Comparison of ENCODE assay signal across 21 mouse cellular contexts in genomic region chr3:107515989-107516388, GRCm38 (mm10). TPM values are rescaled to one million over a fixed set of nuclear protein-coding genes. Genes with fewer than 3 reads are reported as not detected.
DNase-seq lines count a peak whose midpoint lies in the region; ATAC-seq and TF ChIP-seq lines count a peak whose summit lies in the region.
"Had no signal": no experiment of that assay in that cellular context is flagged by ENCODE, and none has a peak within 500 bp of the region (broad histone marks: within the 10 kb centered on the region; RNA-seq: fewer than 3 reads in every experiment).

No protein-coding gene starts in this region.

- no peak overlapping the region for H3K27ac ChIP-seq in forebrain, embryonic 15.5 days (replicated peaks)
- no peak overlapping the region for H3K27ac ChIP-seq in forebrain, embryonic 10.5 days
- H3K27ac ChIP-seq in midbrain, embryonic 13.5 days: no peak overlapping the region
- H3K27ac ChIP-seq in midbrain, embryonic 10.5 days (replicated peaks): no peak overlapping the region
- H3K27ac ChIP-seq in cortical plate, adult 2 months (ENCODE audit: insufficient read depth, low read length): no peak overlapping the region
- no peak overlapping the region for H3K27ac ChIP-seq in olfactory bulb, adult 2 months (ENCODE audit: insufficient read depth, low read depth, low read length)
- H3K27ac ChIP-seq: heart, embryonic 15.5 days; limb, embryonic 12.5 days; liver, embryonic 15.5 days; neural tube, embryonic 12.5 days; stomach, embryonic 15.5 days had no signal

- no peak; the same call in 1 of the 2 replicates for TF ChIP-seq POLR2A in cortical plate, adult 2 months (IDR thresholded peaks at IDR 0.05; ENCODE audit: extremely low read depth, insufficient read depth, low read length)
- TF ChIP-seq POLR2A in olfactory bulb, adult 2 months (IDR thresholded peaks at IDR 0.05; ENCODE audit: insufficient read depth, low read depth, low read length): no peak

- no peak for DNase-seq in forebrain, embryonic 10.5 days (ENCODE audit: extremely low spot score, low spot score)
- no peak for DNase-seq in midbrain, embryonic 10.5 days (ENCODE audit: low spot score)
- DNase-seq in thymus, postnatal 10 days (ENCODE audit: low spot score in 2 of 2): no peak
- DNase-seq: adrenal gland, postnatal 14 days; cerebellum, adult 9-11 months; kidney, adult 8-10 months; kidney, postnatal 4 days; layer of hippocampus, postnatal 36 days; lung, postnatal 14 days; retina, postnatal 1 day; spleen, adult 18-20 months; thymus, postnatal 14 days had no signal

- no peaks in the 10 kb centered on the region for H3K36me3 ChIP-seq in forebrain, embryonic 15.5 days
- no peaks in the 10 kb centered on the region for H3K36me3 ChIP-seq in forebrain, embryonic 10.5 days (replicated peaks)
- H3K36me3 ChIP-seq in midbrain, embryonic 13.5 days: no peaks in the 10 kb centered on the region
- H3K36me3 ChIP-seq in midbrain, embryonic 10.5 days: no peaks in the 10 kb centered on the region
- H3K36me3 ChIP-seq: heart, embryonic 15.5 days; limb, embryonic 12.5 days; liver, embryonic 15.5 days; neural tube, embryonic 12.5 days; stomach, embryonic 15.5 days had no signal

- peaks cover 3% of the 10 kb centered on the region for H3K27me3 ChIP-seq in forebrain, embryonic 15.5 days
- peaks cover 70% of the 10 kb centered on the region for H3K27me3 ChIP-seq in forebrain, embryonic 10.5 days (ENCODE audit: poor library complexity, severe bottlenecking)
- H3K27me3 ChIP-seq in midbrain, embryonic 13.5 days: peaks cover 52% of the 10 kb centered on the region
- H3K27me3 ChIP-seq in midbrain, embryonic 10.5 days (ENCODE audit: low read depth, poor library complexity, severe bottlenecking): peaks cover 85% of the 10 kb centered on the region

- H3K4me1 ChIP-seq in forebrain, embryonic 15.5 days: peaks cover 24% of the 10 kb centered on the region
- peaks cover 28% of the 10 kb centered on the region for H3K4me1 ChIP-seq in forebrain, embryonic 10.5 days
- peaks cover 26% of the 10 kb centered on the region for H3K4me1 ChIP-seq in midbrain, embryonic 13.5 days (replicated peaks)
- H3K4me1 ChIP-seq in midbrain, embryonic 10.5 days: peaks cover 37% of the 10 kb centered on the region
- peaks cover 6% of the 10 kb centered on the region for H3K4me1 ChIP-seq in cortical plate, adult 2 months (ENCODE audit: control insufficient read depth, insufficient read depth, low read length)
- peaks cover 15% of the 10 kb centered on the region for H3K4me1 ChIP-seq in olfactory bulb, adult 2 months (ENCODE audit: control insufficient read depth, insufficient read depth, low read length)

- no peak overlapping the region for H3K4me3 ChIP-seq in forebrain, embryonic 15.5 days
- no peak overlapping the region for H3K4me3 ChIP-seq in forebrain, embryonic 10.5 days
- H3K4me3 ChIP-seq in midbrain, embryonic 13.5 days (replicated peaks): 0 out of 2 replicates have a peak overlapping the region, but pooled peaks have one; percentile 57
- H3K4me3 ChIP-seq in midbrain, embryonic 10.5 days: no peak overlapping the region
- peak overlapping the region; percentile 65 for H3K4me3 ChIP-seq in cortical plate, adult 2 months (ENCODE audit: insufficient read depth, low read length)
- H3K4me3 ChIP-seq in olfactory bulb, adult 2 months (ENCODE audit: insufficient read depth, low read depth, low read length): peak overlapping the region; percentile 14
- H3K4me3 ChIP-seq: liver, embryonic 15.5 days had no signal

- no peak overlapping the region for H3K9ac ChIP-seq in forebrain, embryonic 15.5 days (replicated peaks)
- H3K9ac ChIP-seq in midbrain, embryonic 13.5 days (replicated peaks): no peak overlapping the region
- H3K9ac ChIP-seq: liver, embryonic 15.5 days; stomach, embryonic 15.5 days had no signal

- H3K4me2 ChIP-seq in forebrain, embryonic 15.5 days (replicated peaks): peak overlapping the region; percentile 96; the same call in 1 of the 2 replicates
- no peak overlapping the region for H3K4me2 ChIP-seq in midbrain, embryonic 13.5 days (replicated peaks)
- H3K4me2 ChIP-seq: liver, embryonic 15.5 days had no signal

- 76% methylated on average over 4 of the region's 4 CpGs for whole genome bisulfite sequencing in forebrain, embryonic 15.5 days
- WGBS in forebrain, embryonic 10.5 days: 60% methylated on average over 4 of the region's 4 CpGs
- WGBS in midbrain, embryonic 13.5 days: 76% methylated on average over 4 of the region's 4 CpGs
- WGBS in midbrain, embryonic 10.5 days: 74% methylated on average over 4 of the region's 4 CpGs
- 16% methylated on average over 4 of the region's 4 CpGs for WGBS in olfactory bulb, adult 2 months

- no peak for ATAC-seq in forebrain, embryonic 15.5 days (replicated peaks)
- ATAC-seq in midbrain, embryonic 13.5 days: no peak

- no peak for TF ChIP-seq CTCF in cortical plate, adult 2 months (IDR thresholded peaks at IDR 0.05; ENCODE audit: extremely low read depth, insufficient read depth, low read length)
- TF ChIP-seq CTCF in olfactory bulb, adult 2 months (IDR thresholded peaks at IDR 0.05; ENCODE audit: insufficient read depth, low read depth, low read length): no peak

- no peaks in the 10 kb centered on the region for H3K9me3 ChIP-seq in forebrain, embryonic 15.5 days
- no peaks in the 10 kb centered on the region for H3K9me3 ChIP-seq in forebrain, embryonic 10.5 days
- H3K9me3 ChIP-seq in midbrain, embryonic 13.5 days: no peaks in the 10 kb centered on the region
- H3K9me3 ChIP-seq in midbrain, embryonic 10.5 days (replicated peaks): no peaks in the 10 kb centered on the region
- H3K9me3 ChIP-seq: heart, embryonic 15.5 days; limb, embryonic 12.5 days; liver, embryonic 15.5 days; neural tube, embryonic 12.5 days; stomach, embryonic 15.5 days had no signal

RNA-seq across cellular contexts. Expression of gene Slc6a17, which starts 1.8 kb away (rescaled TPM):
- polyA plus RNA-seq in forebrain, embryonic 15.5 days (2015; fragmentation: Nextera tagmentation; extraction: Ambion mirVana): 17.2 and 19.6 TPM in 2 replicates
- polyA plus RNA-seq in forebrain, embryonic 10.5 days (2016; fragmentation: Nextera tagmentation; extraction: Ambion mirVana): 2.4 and 3.7 TPM in 2 replicates
- 6.0 and 13.4 TPM in 2 replicates for polyA plus RNA-seq in midbrain, embryonic 13.5 days (2015; fragmentation: Nextera tagmentation; extraction: Ambion mirVana)
- 1.4 and 1.6 TPM in 2 replicates for polyA plus RNA-seq in midbrain, embryonic 10.5 days (2016; fragmentation: Nextera tagmentation; extraction: Ambion mirVana)
- polyA plus RNA-seq in cortical plate, adult 2 months (2012; rRNA removed): 238 and 251 TPM in 2 replicates
- polyA plus RNA-seq in olfactory bulb, adult 2 months (2012; ENCODE audit: insufficient read depth, insufficient read length, low replicate concordance, missing spikeins): 351 TPM in 1 of 2 replicates, not detected in the other

RNA-seq across cellular contexts. Expression of gene Ubl4b, which starts 38.9 kb away (rescaled TPM):
- 0.13 TPM in 1 of 2 replicates, not detected in the other for polyA plus RNA-seq in forebrain, embryonic 15.5 days (2015; fragmentation: Nextera tagmentation; extraction: Ambion mirVana)
- polyA plus RNA-seq in forebrain, embryonic 10.5 days (2016; fragmentation: Nextera tagmentation; extraction: Ambion mirVana): 0.46 and 0.54 TPM in 2 replicates
- polyA plus RNA-seq in midbrain, embryonic 13.5 days (2015; fragmentation: Nextera tagmentation; extraction: Ambion mirVana): not detected in 2 replicates
- polyA plus RNA-seq in midbrain, embryonic 10.5 days (2016; fragmentation: Nextera tagmentation; extraction: Ambion mirVana): 0.12 TPM in 1 of 2 replicates, not detected in the other
- 0.08 TPM in 1 of 2 replicates, not detected in the other for polyA plus RNA-seq in cortical plate, adult 2 months (2012; rRNA removed)
- polyA plus RNA-seq in olfactory bulb, adult 2 months (2012; ENCODE audit: insufficient read depth, insufficient read length, low replicate concordance, missing spikeins): not detected in 2 replicates
- polyA plus RNA-seq: heart, embryonic 15.5 days; liver, embryonic 15.5 days; neural tube, embryonic 12.5 days; stomach, embryonic 15.5 days had no signal

RNA-seq across cellular contexts. Expression of gene Kcnc4, which starts 56.6 kb away (rescaled TPM):
- polyA plus RNA-seq in forebrain, embryonic 15.5 days (2015; fragmentation: Nextera tagmentation; extraction: Ambion mirVana): 1.6 and 1.8 TPM in 2 replicates
- polyA plus RNA-seq in forebrain, embryonic 10.5 days (2016; fragmentation: Nextera tagmentation; extraction: Ambion mirVana): not detected in 2 replicates
- polyA plus RNA-seq in midbrain, embryonic 13.5 days (2015; fragmentation: Nextera tagmentation; extraction: Ambion mirVana): 1.4 and 1.8 TPM in 2 replicates
- 0.10 TPM in 1 of 2 replicates, not detected in the other for polyA plus RNA-seq in midbrain, embryonic 10.5 days (2016; fragmentation: Nextera tagmentation; extraction: Ambion mirVana)
- polyA plus RNA-seq in cortical plate, adult 2 months (2012; rRNA removed): 72.7 and 76.2 TPM in 2 replicates
- polyA plus RNA-seq in olfactory bulb, adult 2 months (2012; ENCODE audit: insufficient read depth, insufficient read length, low replicate concordance, missing spikeins): not detected in 2 replicates
- polyA plus RNA-seq: limb, embryonic 12.5 days; liver, embryonic 15.5 days; stomach, embryonic 15.5 days had no signal

Comparison
In these comparisons a context has a peak if more than half of its experiments do, and no peak if none do; other contexts are left out.
1. H3K4me3 ChIP-seq: peak in midbrain, embryonic 13.5 days (single experiment), cortical plate, adult 2 months (single experiment) and olfactory bulb, adult 2 months (single experiment); none in forebrain, embryonic 15.5 days (single experiment), forebrain, embryonic 10.5 days (single experiment) and midbrain, embryonic 10.5 days (single experiment).
2. RNA of gene Kcnc4, which starts 56.6 kb away (polyA plus RNA-seq): 72.7 to 76.2 TPM in cortical plate, adult 2 months; 1.6 to 1.8 TPM in forebrain, embryonic 15.5 days, 1.4 to 1.8 TPM in midbrain, embryonic 13.5 days, not detected in forebrain, embryonic 10.5 days, 0.10 TPM in midbrain, embryonic 10.5 days and not detected in olfactory bulb, adult 2 months; every median in the first group is over 10 times any median in the second.